Mouse (Mus musculus) v-Abl transformed pro-B cells (cell line): ENCODE results near the gene Pola1.

Experiments
- in situ Hi-C, 2 experiments: fragments of 400-800 bp; cut with MboI; formaldehyde crosslinking; loops; one replicate each; pipeline ENCODE4 v1.15.1; 2025; ENCODE audit not compliant: unreplicated experiment in 2 of 2

Pola1 gene

DNA sequence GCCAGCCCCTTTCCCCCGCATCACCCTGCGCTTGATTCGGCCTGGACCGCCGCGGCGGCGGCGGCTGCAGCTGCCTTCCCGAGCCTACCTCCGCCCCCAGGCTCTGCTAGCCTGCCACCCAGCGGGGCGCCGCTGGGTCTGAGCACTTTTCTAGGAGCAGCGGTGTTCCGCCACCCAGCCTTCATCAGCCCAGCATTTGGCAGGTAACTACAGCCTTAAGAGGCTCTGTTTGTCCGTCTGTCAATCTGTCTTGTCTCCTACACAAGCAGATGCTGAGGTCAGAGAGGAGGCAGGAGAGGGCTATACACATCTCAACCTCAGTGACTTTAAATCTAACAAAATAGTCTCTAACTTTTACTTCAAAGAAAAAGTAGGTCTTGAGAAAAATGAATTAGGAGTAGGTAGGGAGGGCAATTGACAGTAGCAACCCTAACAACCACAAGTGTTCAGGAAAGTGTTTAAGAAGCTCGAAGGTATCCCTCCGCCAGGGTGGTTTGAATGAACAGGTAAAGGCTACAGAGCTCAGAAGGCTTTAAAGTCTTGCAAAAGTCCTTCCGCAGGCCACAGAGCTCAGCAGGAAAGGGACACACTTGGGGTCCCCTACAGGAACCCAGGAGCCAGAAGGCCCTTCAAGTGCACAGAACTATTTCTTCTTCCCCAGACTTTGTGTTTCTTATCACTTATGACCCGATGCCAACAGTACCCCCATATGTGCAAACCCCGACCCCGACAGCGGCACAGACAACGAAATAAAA lies 337.0 kb downstream of the Pola1 start:
- in situ Hi-C loops, result loop anchor here in 1 of 2 experiments (25.0 kb wide), 1 partner anchor 592 kb away; no protein-coding TSS in a partner anchor

DNA sequence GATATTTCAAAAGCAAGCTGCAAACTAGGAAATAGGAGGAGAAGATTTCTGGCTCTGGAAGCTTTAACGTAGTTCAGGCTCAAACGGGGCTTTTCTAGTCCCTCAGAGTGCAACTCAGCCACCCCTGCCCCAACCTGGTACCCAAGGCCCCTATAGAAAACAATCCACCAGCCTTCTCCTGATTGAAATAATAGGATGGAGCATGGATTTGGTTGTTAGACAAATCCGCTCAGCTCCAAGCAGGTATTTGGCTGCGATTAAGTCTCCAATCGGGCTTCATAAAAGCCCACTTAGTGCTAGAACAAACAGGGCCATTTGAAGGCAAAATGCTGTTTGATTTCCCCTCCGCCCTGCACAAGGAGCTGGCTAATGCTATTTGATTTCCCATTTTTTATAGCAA lies 339.9 kb downstream of the Pola1 start:
- in situ Hi-C loops, result loop anchor here in 1 of 2 experiments (25.0 kb wide), 1 partner anchor 595 kb away; no protein-coding TSS in a partner anchor

DNA sequence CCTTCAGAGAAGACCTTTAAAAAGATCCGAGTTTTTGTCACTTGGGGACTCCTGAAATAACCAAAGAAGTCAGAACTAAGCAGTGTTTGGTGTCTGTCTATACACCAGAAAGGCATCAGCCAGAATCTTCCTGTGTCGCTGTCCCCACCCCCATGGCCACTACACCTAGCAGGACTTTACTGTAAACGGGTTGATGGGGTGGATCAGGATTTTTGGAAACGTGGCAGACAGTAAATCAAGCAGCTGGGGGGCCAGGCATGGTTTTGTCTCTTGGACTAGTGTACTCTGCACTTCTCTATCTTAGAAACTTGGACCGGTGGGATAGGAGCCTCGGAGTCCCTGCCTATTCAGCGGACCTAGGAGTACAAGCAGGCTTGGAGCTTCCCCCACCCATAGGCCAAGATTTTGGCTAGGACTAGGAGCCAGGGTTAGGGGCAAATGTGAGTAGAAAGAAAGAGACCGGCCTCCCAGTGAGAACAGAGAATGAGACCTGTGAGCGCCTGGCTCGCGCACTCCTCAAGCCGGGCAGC lies 342.0 kb downstream of the Pola1 start:
- in situ Hi-C loops, result loop anchor here in 1 of 2 experiments (25.0 kb wide), 1 partner anchor 597 kb away; no protein-coding TSS in a partner anchor

DNA sequence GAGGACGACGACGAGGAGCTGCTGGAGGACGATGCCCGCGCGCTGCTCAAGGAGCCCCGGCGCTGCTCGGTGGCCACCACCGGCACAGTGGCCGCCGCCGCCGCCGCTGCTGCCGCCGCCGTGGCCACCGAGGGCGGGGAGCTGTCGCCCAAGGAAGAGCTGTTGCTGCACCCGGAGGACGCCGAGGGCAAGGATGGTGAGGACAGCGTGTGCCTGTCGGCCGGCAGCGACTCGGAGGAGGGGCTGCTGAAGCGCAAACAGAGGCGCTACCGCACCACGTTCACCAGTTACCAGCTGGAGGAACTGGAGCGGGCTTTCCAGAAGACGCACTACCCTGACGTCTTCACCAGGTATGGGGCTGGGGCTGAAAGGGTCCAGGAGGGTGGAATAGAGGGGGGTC lies 342.9 kb downstream of the Pola1 start:
- in situ Hi-C loops, result loop anchor here in 1 of 2 experiments (25.0 kb wide), 1 partner anchor 598 kb away; no protein-coding TSS in a partner anchor

DNA sequence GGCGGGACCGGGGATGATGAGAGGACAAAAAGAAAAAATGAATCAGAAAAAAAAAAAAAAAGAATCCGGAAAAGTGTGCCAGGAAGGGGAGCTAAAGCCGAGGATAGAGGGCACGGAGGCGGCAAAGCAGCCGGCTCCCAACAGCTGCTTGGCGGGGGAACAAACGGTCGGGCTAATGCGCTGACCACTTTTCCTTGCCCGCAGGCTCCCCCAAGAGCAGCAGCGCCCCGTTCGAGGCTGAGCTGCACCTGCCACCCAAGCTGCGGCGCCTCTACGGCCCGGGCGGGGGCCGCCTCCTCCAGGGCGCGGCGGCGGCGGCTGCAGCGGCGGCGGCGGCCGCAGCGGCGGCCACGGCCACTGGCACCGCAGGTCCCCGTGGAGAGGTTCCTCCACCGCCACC lies 343.6 kb downstream of the Pola1 start:
- in situ Hi-C loops, result loop anchor here in 1 of 2 experiments (25.0 kb wide), 1 partner anchor 599 kb away; no protein-coding TSS in a partner anchor

DNA sequence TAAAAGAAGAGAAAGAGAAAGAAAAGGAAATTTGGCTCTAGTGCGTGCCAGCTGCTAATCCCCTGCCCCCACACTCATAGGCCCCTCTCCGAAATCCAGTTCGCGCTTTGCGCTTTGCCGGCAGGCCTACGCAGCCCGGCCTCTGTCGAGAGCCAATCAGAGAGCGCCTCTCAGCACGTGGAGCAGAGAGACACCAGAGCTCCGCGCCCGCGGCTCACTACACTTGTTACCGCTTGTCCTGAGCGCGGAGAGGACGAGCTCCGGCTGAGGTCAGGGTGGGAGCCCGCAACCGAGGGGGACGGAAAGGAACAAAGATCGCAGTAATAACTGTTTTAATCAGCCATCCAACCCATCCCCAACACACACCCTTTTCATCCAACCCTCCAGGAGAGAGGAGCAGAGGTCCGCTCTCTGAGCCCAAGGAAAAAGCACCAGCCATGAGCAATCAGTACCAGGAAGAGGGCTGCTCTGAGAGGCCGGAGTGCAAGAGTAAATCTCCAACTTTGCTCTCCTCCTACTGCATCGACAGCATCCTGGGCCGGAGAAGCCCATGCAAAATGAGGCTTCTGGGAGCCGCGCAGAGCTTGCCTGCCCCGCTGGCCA lies 345.6 kb downstream of the Pola1 start, which contains the start of gene Arx:
Gene Arx, plus strand, starts transcription at position 155 of the 603 bp plus-strand sequence.
- in situ Hi-C loops, result loop anchor here in 1 of 2 experiments (25.0 kb wide), 1 partner anchor 601 kb away; no protein-coding TSS in a partner anchor

DNA sequence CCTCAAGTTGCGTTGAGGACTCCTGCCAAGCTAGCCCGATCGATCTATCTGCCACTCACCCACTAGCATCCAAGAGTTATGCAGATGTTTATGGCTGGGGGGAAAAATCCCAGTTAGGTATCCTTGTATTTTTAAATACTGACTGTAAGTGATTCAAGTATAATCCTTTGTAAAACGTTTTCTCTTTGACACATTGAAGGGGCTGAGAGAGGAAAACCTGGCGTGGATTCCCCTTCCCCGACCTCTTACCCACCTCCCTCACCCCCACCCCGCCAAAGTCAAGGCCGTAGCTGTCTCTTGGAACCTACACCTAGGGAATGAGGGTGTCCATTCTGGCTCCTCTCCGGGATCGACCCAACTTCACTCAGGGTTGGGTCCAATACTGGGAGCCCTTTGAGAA lies 346.9 kb downstream of the Pola1 start:
- in situ Hi-C loops, result loop anchor here in 1 of 2 experiments (25.0 kb wide), 1 partner anchor 602 kb away; no protein-coding TSS in a partner anchor

DNA sequence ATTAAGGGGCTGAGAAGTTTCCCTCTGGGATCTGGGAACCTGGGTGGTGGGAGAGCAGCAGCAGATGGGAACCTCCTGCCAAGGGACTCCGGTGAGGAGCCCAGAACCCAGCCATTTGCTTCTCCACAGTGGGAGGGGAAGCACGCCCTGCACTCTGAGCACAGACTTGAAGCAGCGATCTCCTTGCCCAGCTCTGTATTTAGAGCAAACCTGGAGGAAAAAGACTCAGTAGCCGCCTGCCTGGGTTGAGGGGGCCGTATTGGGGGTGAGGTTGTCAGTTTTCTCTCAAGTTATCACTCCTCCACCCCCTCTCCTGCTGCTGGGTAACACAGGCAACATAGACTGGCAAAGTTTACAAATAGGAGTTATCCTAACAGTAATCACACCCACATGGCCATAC lies 350.2 kb downstream of the Pola1 start:
- in situ Hi-C loops, result loop anchor here (5.0 to 25.0 kb wide), 6 partner anchors 181 to 611 kb away; no protein-coding TSS in a partner anchor

DNA sequence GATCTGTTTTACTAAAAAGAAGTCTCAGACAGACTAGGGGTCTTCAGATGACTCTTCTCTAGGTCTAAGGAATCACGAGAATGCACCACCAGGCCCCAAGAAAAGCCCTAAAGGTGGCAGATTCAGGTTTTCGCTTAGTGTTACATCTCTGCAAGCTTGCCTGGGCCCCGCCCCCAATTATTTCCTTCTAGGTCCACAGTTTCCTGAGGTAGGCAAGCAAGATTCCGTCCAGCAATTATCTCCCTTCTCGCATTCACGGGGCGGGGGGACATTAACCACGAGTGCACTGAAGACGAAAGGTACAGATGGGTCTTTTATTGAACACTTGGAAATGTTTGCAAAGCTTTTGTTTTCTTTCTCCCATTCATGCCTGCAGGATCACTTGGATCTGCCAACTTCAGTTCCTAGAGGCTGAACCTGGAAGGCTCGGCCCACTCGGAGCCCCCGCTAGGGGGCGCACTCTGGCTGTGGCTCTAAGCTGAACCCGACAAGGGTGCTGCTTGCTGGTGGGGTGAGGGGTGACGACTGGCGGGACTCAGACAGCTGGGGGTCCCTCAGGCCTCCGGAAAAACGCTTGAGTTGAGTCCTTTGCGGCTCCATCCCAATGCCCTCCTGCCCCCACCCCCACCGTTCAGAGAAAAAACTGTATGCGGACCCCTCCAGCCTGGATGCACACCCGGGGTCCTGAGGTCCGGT lies 350.8 kb downstream of the Pola1 start:
- in situ Hi-C loops, result loop anchor here (5.0 to 25.0 kb wide), 6 partner anchors 181 to 611 kb away; no protein-coding TSS in a partner anchor

DNA sequence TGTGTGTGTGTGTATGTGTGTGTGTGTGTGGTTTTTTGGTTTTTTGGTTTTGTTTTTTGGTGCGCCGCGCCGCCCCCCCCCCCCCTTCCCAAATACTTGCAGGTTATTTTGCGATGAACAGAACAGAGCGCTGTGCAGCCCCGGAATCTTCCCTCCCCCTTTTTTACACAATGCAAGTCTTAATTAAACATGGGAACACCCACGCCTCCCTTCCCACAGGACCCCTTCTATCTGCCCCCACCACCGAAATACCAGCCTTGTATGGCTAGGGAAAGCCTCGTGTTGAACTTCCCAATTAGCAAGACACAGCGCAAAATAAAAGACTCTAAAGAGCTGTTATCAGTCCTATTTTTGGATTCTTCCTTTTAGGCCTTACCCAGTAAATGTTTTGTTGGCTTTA lies 352.0 kb downstream of the Pola1 start:
- in situ Hi-C loops, result loop anchor here (5.0 to 25.0 kb wide), 7 partner anchors 182 to 612 kb away; no protein-coding TSS in a partner anchor

DNA sequence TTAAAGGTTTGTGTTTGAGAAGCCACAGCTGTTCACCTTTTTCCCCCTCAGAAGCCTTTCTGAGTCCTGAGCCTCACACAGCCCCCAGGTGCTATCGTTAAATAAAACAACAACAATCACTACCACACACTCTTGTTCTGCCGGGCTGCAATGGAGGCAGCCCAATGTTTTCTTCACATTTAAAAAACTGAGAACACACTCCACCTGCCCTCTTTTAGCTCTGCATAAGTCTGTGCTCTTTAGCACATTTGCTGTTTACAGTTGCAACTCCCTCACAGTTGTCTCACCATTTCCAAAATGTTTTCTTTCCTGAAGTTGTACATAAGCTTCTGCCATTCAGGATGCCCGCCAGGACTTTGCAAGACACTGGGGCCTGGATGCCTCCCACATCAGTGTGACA lies 356.3 kb downstream of the Pola1 start:
- in situ Hi-C loops, result loop anchor here (10.0 to 25.0 kb wide), 2 partner anchors 201 to 612 kb away; no protein-coding TSS in a partner anchor
